Mouse (Mus musculus) MEL (cell line): Measurements from ENCODE around the gene Tmem59l. TPM values are rescaled to one million over a fixed set of nuclear protein-coding genes. Genes with fewer than 3 reads are reported as not detected.
A peak's percentile ranks its signal among the peaks of the same experiment; 100 is the strongest.

Experiments
- DNase-seq: peaks from one replicate; pipeline ENCODE4 v3.0.0; 2011; ENCODE audit warnings: low read depth, low spot score
- H3K27ac ChIP-seq: 2 replicates; pipeline ENCODE4 v1.5.1; 2012; ENCODE audit warnings: low read depth, mild to moderate bottlenecking, control low read depth, low read length, moderate library complexity; ENCODE audit not compliant: control insufficient read depth
- H3K27me3 ChIP-seq, 2 experiments: fragments of 150-350 bp in 1 of 2; sonication (generic) in 1 of 2; 2 replicates each; pipeline ENCODE4 v1.6.1; 2012; ENCODE audit warnings: low read length in 2 of 2, mild to moderate bottlenecking in 2 of 2, improper control_type of control experiment in 1 of 2, moderate library complexity in 1 of 2; ENCODE audit not compliant: insufficient read depth in 2 of 2, control insufficient read depth in 1 of 2
- H3K36me3 ChIP-seq, 2 experiments: 2 replicates each; pipeline ENCODE4 v1.6.1; 2012 to 2014; ENCODE audit warnings: low read length in 2 of 2, improper control_type of control experiment in 1 of 2, inconsistent platforms in 1 of 2, mild to moderate bottlenecking in 1 of 2; ENCODE audit not compliant: insufficient read depth in 2 of 2, control insufficient read depth in 1 of 2
- H3K4me1 ChIP-seq, 2 experiments: fragments of 150-350 bp in 1 of 2; sonication (generic) in 1 of 2; 2 replicates each; pipeline ENCODE4 v1.6.1; 2012; ENCODE audit warnings: low read length in 2 of 2, improper control_type of control experiment in 1 of 2, mild to moderate bottlenecking in 1 of 2; ENCODE audit not compliant: insufficient read depth in 2 of 2, control insufficient read depth in 1 of 2
- H3K4me3 ChIP-seq, 2 experiments: fragments of 150-350 bp in 1 of 2; sonication (generic) in 1 of 2; 2 replicates each; pipeline ENCODE4 v1.5.1; 2012; ENCODE audit warnings: low read depth in 2 of 2, low read length in 2 of 2, mild to moderate bottlenecking in 2 of 2, moderate library complexity in 2 of 2, control low read depth in 1 of 2, improper control_type of control experiment in 1 of 2; ENCODE audit not compliant: control insufficient read depth in 1 of 2, insufficient read depth in 1 of 2
- H3K79me2 ChIP-seq: 2 replicates; pipeline ENCODE4 v1.6.1; 2012; ENCODE audit warnings: mild to moderate bottlenecking, low read length, moderate library complexity; ENCODE audit not compliant: control insufficient read depth, poor library complexity, insufficient read depth
- H3K9ac ChIP-seq: 2 replicates; pipeline ENCODE4 v1.6.1; 2012; ENCODE audit warnings: low read depth, mild to moderate bottlenecking, control low read depth, low read length, moderate library complexity; ENCODE audit not compliant: control insufficient read depth, poor library complexity, severe bottlenecking
- H3K9me3 ChIP-seq: fragments of 150-350 bp; sonication (generic); replicated peaks from 2 replicates; pipeline ENCODE4 v1.6.1; 2012; ENCODE audit warnings: mild to moderate bottlenecking, low read length, improper control_type of control experiment, moderate library complexity; ENCODE audit not compliant: insufficient read depth
- BHLHE40 ChIP-seq: IDR thresholded peaks from 2 replicates; pipeline ENCODE4 v1.6.1; 2012; ENCODE audit warnings: low read depth, mild to moderate bottlenecking, inconsistent platforms, low read length, improper control_type of control experiment, borderline replicate concordance
- CHD1 ChIP-seq: IDR thresholded peaks from 2 replicates; pipeline ENCODE4 v1.6.1; 2012; ENCODE audit warnings: low read depth, mild to moderate bottlenecking, inconsistent platforms, low read length, improper control_type of control experiment
- CHD2 ChIP-seq: IDR thresholded peaks from 2 replicates; pipeline ENCODE4 v1.6.1; 2011; ENCODE audit warnings: low read length, improper control_type of control experiment
- CTCF ChIP-seq, 3 experiments: IDR thresholded peaks in 2 of 3; conservative IDR thresholded peaks in 1 of 3; 2 replicates each; pipeline ENCODE4 v1.5.1; 2011 to 2012; ENCODE audit warnings: low read length in 3 of 3, low read depth in 2 of 3, mild to moderate bottlenecking in 2 of 3, improper control_type of control experiment in 1 of 3, inconsistent platforms in 1 of 3, mixed read lengths in 1 of 3, moderate library complexity in 1 of 3; ENCODE audit not compliant: control insufficient read depth in 1 of 3, insufficient read depth in 1 of 3, poor library complexity in 1 of 3, severe bottlenecking in 1 of 3
- EP300 ChIP-seq, 2 experiments: IDR thresholded peaks; 2 replicates each; pipeline ENCODE4 v1.6.1; 2011; ENCODE audit warnings: improper control_type of control experiment in 2 of 2, low read length in 2 of 2, low read depth in 1 of 2, mild to moderate bottlenecking in 1 of 2
- ETS1 ChIP-seq: IDR thresholded peaks from 2 replicates; pipeline ENCODE4 v1.6.1; 2012; ENCODE audit warnings: low read depth, mild to moderate bottlenecking, inconsistent platforms, low read length, improper control_type of control experiment, moderate library complexity
- GABPA ChIP-seq: IDR thresholded peaks from 2 replicates; pipeline ENCODE4 v1.6.1; 2012; ENCODE audit warnings: low read depth, mild to moderate bottlenecking, inconsistent platforms, low read length, improper control_type of control experiment, moderate library complexity
- HCFC1 ChIP-seq: IDR thresholded peaks from 2 replicates; pipeline ENCODE4 v1.6.1; 2012; ENCODE audit warnings: low read depth, mild to moderate bottlenecking, inconsistent platforms, low read length, improper control_type of control experiment, moderate library complexity
- KAT2A ChIP-seq: conservative IDR thresholded peaks from 2 replicates; pipeline ENCODE4 v1.6.1; 2012; ENCODE audit warnings: low read depth, low read length, improper control_type of control experiment, inconsistent platforms
- MAZ ChIP-seq: IDR thresholded peaks from 2 replicates; pipeline ENCODE4 v1.6.1; 2012; ENCODE audit warnings: low read depth, mild to moderate bottlenecking, inconsistent platforms, low read length, improper control_type of control experiment
- MEF2A ChIP-seq: IDR thresholded peaks from 2 replicates; pipeline ENCODE4 v1.6.1; 2014; ENCODE audit warnings: low read depth, mild to moderate bottlenecking, inconsistent platforms, low read length, improper control_type of control experiment; ENCODE audit not compliant: poor library complexity, insufficient replicate concordance, severe bottlenecking; ENCODE audit errors: extremely low read depth
- MXI1 ChIP-seq: IDR thresholded peaks from 2 replicates; pipeline ENCODE4 v1.6.1; 2011; ENCODE audit warnings: mild to moderate bottlenecking, low read depth, low read length, improper control_type of control experiment
- MYC ChIP-seq: IDR thresholded peaks from 2 replicates; pipeline ENCODE4 v1.6.1; 2011; ENCODE audit warnings: low read depth, mild to moderate bottlenecking, low read length, improper control_type of control experiment, moderate library complexity
- NELFE ChIP-seq: IDR thresholded peaks from 2 replicates; pipeline ENCODE4 v1.6.1; 2011; ENCODE audit warnings: low read depth, low read length, improper control_type of control experiment
- POLR2A ChIP-seq, 2 experiments: IDR thresholded peaks; 2 replicates each; pipeline ENCODE4 v1.6.1; 2011 to 2012; ENCODE audit warnings: low read length in 2 of 2, mild to moderate bottlenecking in 2 of 2, control low read depth in 1 of 2, improper control_type of control experiment in 1 of 2, low read depth in 1 of 2, moderate library complexity in 1 of 2; ENCODE audit not compliant: control insufficient read depth in 1 of 2, insufficient read depth in 1 of 2, poor library complexity in 1 of 2
- POLR2AphosphoS2 ChIP-seq: IDR thresholded peaks from 2 replicates; pipeline ENCODE4 v1.6.1; 2011; ENCODE audit warnings: low read length, improper control_type of control experiment
- RCOR1 ChIP-seq: IDR thresholded peaks from 2 replicates; pipeline ENCODE4 v1.6.1; 2012; ENCODE audit warnings: low read depth, mild to moderate bottlenecking, inconsistent platforms, low read length, improper control_type of control experiment
- SIN3A ChIP-seq: IDR thresholded peaks from 2 replicates; pipeline ENCODE4 v1.6.1; 2012; ENCODE audit warnings: low read length, improper control_type of control experiment, inconsistent platforms
- SMC3 ChIP-seq: IDR thresholded peaks from 2 replicates; pipeline ENCODE4 v1.6.1; 2011; ENCODE audit warnings: low read depth, low read length, improper control_type of control experiment
- TAL1 ChIP-seq: IDR thresholded peaks from 2 replicates; pipeline ENCODE4 v1.6.1; 2012; ENCODE audit warnings: mild to moderate bottlenecking, inconsistent platforms, low read length, moderate library complexity, mixed read lengths
- TBP ChIP-seq: IDR thresholded peaks from 2 replicates; pipeline ENCODE4 v1.8.0; 2011; ENCODE audit warnings: low read depth, low read length, improper control_type of control experiment
- UBTF ChIP-seq: IDR thresholded peaks from 2 replicates; pipeline ENCODE4 v1.6.1; 2012; ENCODE audit warnings: low read depth, mild to moderate bottlenecking, inconsistent platforms, low read length, improper control_type of control experiment, moderate library complexity, borderline replicate concordance; ENCODE audit not compliant: insufficient read depth
- USF1 ChIP-seq: IDR thresholded peaks from 2 replicates; pipeline ENCODE4 v1.6.1; 2014; ENCODE audit warnings: low read depth, mild to moderate bottlenecking, inconsistent platforms, low read length, improper control_type of control experiment, moderate library complexity
- ZC3H11A ChIP-seq: IDR thresholded peaks from 2 replicates; pipeline ENCODE4 v1.6.1; 2012; ENCODE audit warnings: low read depth, mild to moderate bottlenecking, inconsistent platforms, low read length, improper control_type of control experiment
- ZKSCAN1 ChIP-seq: IDR thresholded peaks from 2 replicates; pipeline ENCODE4 v1.6.1; 2012; ENCODE audit warnings: low read depth, mild to moderate bottlenecking, inconsistent platforms, low read length, improper control_type of control experiment, moderate library complexity
- ZMIZ1 ChIP-seq: IDR thresholded peaks from 2 replicates; pipeline ENCODE4 v1.6.1; 2012; ENCODE audit warnings: low read depth, mild to moderate bottlenecking, inconsistent platforms, low read length, improper control_type of control experiment, moderate library complexity
- ZNF384 ChIP-seq: IDR thresholded peaks from 2 replicates; pipeline ENCODE4 v1.6.1; 2012; ENCODE audit warnings: low read depth, mild to moderate bottlenecking, inconsistent platforms, low read length, improper control_type of control experiment
- polyA plus RNA-seq, 2 experiments: library from polyadenylated mRNA; stranded (reverse) in 1 of 2; unstranded in 1 of 2; fragments of >175 nt in 1 of 2; fragments of >200 nt in 1 of 2; gene quantifications; 2 replicates each; pipeline versions ENCODE4 v1.2.1 to v1.2.4; 2012; ENCODE audit warnings: low replicate concordance in 2 of 2, low read depth in 1 of 2; ENCODE audit not compliant: insufficient read length in 2 of 2, insufficient read depth in 1 of 2, missing spikeins in 1 of 2
- total RNA-seq: library from RNA; depleted of rRNA; stranded (reverse); fragments of 300-350 nt; gene quantifications from 2 replicates; pipeline ENCODE4 v1.2.3, GENCODE M21; 2012

Tmem59l gene
- total and polyA plus RNA-seq, 3 experiments: not detected

GRCm38 (mm10) chr8:70481908-70482307 is 5.2 kb downstream of the Tmem59l start:
- no peak overlapping the region for H3K9ac ChIP-seq
- H3K27ac ChIP-seq: no peak overlapping the region
- H3K4me1 ChIP-seq: peaks cover 0 to 7% of the 10 kb centered on the region in 2 experiments; a peak in 3 of 4 replicates
- peaks cover 0 to 3% of the 10 kb centered on the region in 2 experiments; a peak in 1 of 4 replicates for H3K36me3 ChIP-seq
- no peaks in the 10 kb centered on the region for H3K79me2 ChIP-seq
- H3K9me3 ChIP-seq: no peaks in the 10 kb centered on the region
- DNase-seq: no peak
- H3K27me3 ChIP-seq: peaks cover 2 to 8% of the 10 kb centered on the region in 2 experiments; a peak in 2 of 4 replicates
- no peak overlapping the region for H3K4me3 ChIP-seq
- TF ChIP-seq TAL1 (no peak), BHLHE40 (no peak), TBP (no peak), POLR2AphosphoS2 (no peak)

DNA sequence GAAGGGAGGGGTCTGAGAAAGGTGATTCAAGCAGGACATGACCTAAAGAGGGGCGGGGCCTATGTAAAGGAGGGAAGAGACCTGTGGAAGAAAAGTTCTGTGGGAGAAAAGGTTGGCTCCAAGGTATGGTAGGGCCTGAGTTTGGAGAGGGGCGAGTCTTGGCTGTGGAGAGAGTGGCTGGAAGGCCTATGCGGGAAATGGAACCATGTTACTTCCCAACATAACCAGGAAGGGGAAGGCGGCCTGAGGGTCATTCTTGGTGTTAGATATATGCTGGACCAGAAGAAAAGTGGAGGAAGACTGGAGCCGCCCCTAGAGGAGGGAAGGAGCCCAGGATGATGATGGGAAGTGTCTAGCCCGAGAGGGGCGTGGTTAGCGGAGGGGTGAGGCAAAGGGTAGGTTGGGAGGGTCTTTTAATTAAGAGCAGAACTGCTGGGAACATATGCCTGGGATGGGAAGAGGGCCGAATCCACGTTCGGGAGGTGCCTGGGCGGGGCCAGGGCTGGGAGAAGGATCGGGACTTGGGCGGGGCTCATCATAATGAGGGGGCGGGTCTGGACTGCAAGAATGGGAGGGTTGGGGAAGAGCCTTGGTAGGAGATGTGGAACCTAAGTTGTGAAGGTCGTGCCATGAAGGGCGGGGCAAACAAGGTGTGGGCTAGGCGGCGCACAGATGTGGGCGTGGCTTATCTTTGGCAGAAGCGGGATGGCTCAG is 9.7 kb downstream of the Tmem59l start:
- peak overlapping the region; percentile 34 for H3K27ac ChIP-seq
- peak; percentile 94 for DNase-seq
- H3K79me2 ChIP-seq: peaks cover 10% of the 10 kb centered on the region
- no peak for TF ChIP-seq MEF2A
- no peak for TF ChIP-seq GABPA
- TF ChIP-seq CHD2: no peak
- TF ChIP-seq TBP: 0 out of 2 replicates have a peak, but pooled peaks have one; percentile 5
- peak; percentile 77 for TF ChIP-seq ZMIZ1
- TF ChIP-seq ZC3H11A: no peak
- TF ChIP-seq RCOR1: no peak
- no peak for TF ChIP-seq TAL1
- 0 out of 2 replicates have a peak, but pooled peaks have one; percentile 25 for TF ChIP-seq CHD1
- TF ChIP-seq MYC: 0 out of 2 replicates have a peak, but pooled peaks have one; percentile 15
- peak; percentile 57 for TF ChIP-seq MXI1
- TF ChIP-seq SMC3: no peak
- no peak; the same call in 1 of the 2 replicates for TF ChIP-seq MAZ
- TF ChIP-seq EP300 (IDR thresholded peaks at IDR 0.05; ENCODE audit: low read depth in 1 of 2, low read length in 2 of 2): no peak
- TF ChIP-seq SIN3A: no peak; the same call in none of the 2 replicates
- no peak for TF ChIP-seq UBTF
- no peak; the same call in 1 of the 2 replicates for TF ChIP-seq KAT2A
- TF ChIP-seq ETS1: 0 out of 2 replicates have a peak, but pooled peaks have one; percentile 10
- TF ChIP-seq USF1: no peak
- TF ChIP-seq BHLHE40: no peak
- no peak for TF ChIP-seq ZKSCAN1
- no peak for TF ChIP-seq ZNF384
- no peak for TF ChIP-seq CTCF (IDR thresholded peaks at IDR 0.05 in 2 of 3, conservative IDR thresholded peaks at IDR 0.05 in 1 of 3; ENCODE audit: control insufficient read depth in 1 of 3, insufficient read depth in 1 of 3, low read depth in 2 of 3, low read length in 3 of 3, poor library complexity in 1 of 3, severe bottlenecking in 1 of 3)
- no peak for TF ChIP-seq HCFC1
- peak in 1 of 2 experiments; percentile 61; a peak in 3 of 4 replicates for TF ChIP-seq POLR2A (IDR thresholded peaks at IDR 0.05; ENCODE audit: control insufficient read depth in 1 of 2, insufficient read depth in 1 of 2, low read depth in 1 of 2, low read length in 2 of 2, poor library complexity in 1 of 2)
- peak; percentile 61 for TF ChIP-seq NELFE
- peak overlapping the region; percentile 60 to 80 for H3K4me3 ChIP-seq
- peak overlapping the region; percentile 18 for H3K9ac ChIP-seq
- H3K36me3 ChIP-seq: peaks cover 0 to 8% of the 10 kb centered on the region in 2 experiments; a peak in 2 of 4 replicates
- no peaks in the 10 kb centered on the region for H3K9me3 ChIP-seq
- peaks cover 2 to 8% of the 10 kb centered on the region in 2 experiments; a peak in 2 of 4 replicates for H3K27me3 ChIP-seq
- H3K4me1 ChIP-seq: peaks cover 4 to 19% of the 10 kb centered on the region in 2 experiments
